Mouse (Mus musculus) left cerebral cortex, adult 18-20 months (tissue): ENCODE data around the gene Ifna16. TPM values are rescaled to one million over a fixed set of nuclear protein-coding genes. Genes with fewer than 3 reads are reported as not detected.

ENCODE experiments used
- DNase-seq, 2 experiments: peaks; one replicate each; pipeline ENCODE4 v3.0.0; 2021 to 2022; ENCODE audit warnings: low spot score in 2 of 2, mixed read lengths in 1 of 2
- long read RNA-seq, 2 experiments: library from polyadenylated mRNA; stranded (forward); transcript quantifications; one replicate each; pipeline ENCODE4 v2.0.0; 2021
- total RNA-seq, 2 experiments: library from RNA; stranded (reverse); gene quantifications; 2 replicates each; pipeline ENCODE4 v1.2.3; 2021

The Ifna16 gene
- not detected for total RNA-seq
- long read RNA-seq, experiment 1 = 0 reads
- long read RNA-seq, experiment 2 = 0 reads

DNA sequence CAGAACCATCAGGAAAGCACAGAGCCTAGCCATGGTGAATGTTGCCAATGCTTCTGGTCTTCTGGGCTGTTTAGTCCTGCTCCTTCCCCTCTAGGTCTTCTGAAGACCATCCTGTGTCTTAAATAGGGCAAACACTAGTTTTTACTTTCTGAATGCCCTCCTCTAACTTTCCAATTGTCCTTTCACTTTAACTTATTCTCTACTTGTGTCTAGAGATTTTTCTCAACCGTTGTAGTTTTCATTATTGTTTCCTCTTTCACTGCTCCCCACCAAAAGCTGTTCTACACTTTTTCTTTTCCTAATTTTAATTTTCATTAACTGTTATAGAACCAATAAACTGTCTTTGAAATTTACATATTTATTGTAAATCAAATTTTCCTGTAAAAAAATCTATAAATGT lies at the start of gene Ifna16:
Gene Ifna16 (minus strand): TSS at position 101 of the 400 bp plus-strand sequence.
- no peak for DNase-seq

GRCm38 (mm10) chr4:88723497-88724090 lies 46.9 kb upstream of the Ifna16 start:
- DNase-seq = no peak

DNA sequence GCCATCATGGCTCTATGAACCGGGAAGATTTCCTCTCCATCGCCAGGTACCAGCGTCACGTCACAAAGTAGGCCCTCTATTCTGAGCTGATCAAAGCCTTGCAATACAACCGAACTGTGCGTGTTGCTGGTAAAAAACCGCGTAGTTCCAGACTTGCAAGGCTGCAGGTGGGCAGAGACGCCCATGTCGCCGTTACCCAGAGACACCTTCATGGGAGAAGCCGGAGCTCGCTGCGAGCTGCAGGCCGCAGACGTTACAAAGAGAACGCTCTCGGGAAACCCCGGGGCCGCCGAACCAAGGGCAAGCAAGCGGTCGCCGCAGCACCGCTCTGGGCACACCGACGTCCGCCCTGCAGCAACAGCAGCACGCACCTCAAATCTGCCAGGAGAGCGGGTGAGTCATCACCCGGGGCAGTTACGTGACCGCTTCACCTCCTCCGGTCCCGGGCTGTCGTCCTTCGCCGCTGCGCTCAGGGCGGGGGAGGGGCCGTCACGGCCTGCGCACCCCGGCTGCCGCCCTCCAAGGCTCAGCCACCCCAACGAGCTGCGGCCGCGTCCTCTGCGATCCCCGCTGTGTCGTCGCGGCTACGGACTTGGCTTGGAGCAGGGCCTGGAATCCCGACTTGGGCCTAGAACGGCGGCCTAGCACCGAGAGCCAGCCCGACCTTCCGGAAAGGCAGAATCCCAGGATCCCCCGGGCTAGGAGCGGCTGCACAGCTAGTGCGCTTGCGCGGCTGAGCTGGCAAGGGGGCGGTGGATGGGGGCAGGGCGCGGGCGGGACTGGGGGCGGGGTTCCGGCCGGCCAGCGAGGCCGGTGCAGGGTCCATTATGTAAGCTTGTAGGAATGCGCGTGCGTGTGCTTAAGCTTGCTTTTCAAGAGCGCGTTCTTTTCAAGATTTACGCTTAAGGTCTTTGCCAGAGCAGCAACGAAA lies 45.3 kb upstream of the Ifna16 start, which contains the start of the genes Gm26566 and Klhl9:
Gene Gm26566 (plus strand): TSS at position 15 of the 931 bp plus-strand sequence.
Gene Klhl9 (minus strand): TSS at position 675 of the 931 bp plus-strand sequence.
- DNase-seq = peak; percentile 84 to 91

- DNase-seq = no peak
Observed at GRCm38 (mm10) chr4:88718715-88719114, 42.0 kb upstream of the Ifna16 start.

GRCm38 (mm10) chr4:88715059-88715458 lies 38.3 kb upstream of the Ifna16 start:
- no peak for DNase-seq

GRCm38 (mm10) chr4:88714281-88714680 lies 37.6 kb upstream of the Ifna16 start:
- no peak for DNase-seq

- no peak for DNase-seq
Observed at GRCm38 (mm10) chr4:88707128-88707826, 30.6 kb upstream of the Ifna16 start.

GRCm38 (mm10) chr4:88705924-88706323 lies 29.2 kb upstream of the Ifna16 start:
- DNase-seq = no peak

GRCm38 (mm10) chr4:88699301-88699700 lies 22.6 kb upstream of the Ifna16 start:
- no peak for DNase-seq

DNA sequence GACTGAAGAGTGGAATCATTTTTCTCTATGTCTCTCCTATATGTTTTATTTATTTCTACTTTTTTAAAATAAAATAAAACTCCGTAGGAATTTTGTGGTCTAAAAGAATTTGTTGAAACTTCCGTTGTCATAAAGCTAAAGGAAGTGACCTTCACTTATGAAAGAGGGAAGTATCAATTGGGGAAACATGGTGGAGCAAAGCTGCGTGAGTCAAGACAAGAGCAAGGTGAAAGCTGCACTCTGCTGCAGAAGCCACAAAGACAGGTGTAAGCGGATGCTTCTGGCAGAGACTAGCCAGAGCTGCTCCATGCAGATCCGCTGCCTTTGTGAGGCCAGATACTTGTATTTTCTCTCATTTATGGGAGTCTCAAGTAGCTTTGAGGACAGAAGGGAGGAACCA lies 22.1 kb upstream of the Ifna16 start:
- no peak for DNase-seq

- no peak for DNase-seq
Observed at GRCm38 (mm10) chr4:88697753-88698152, 21.0 kb upstream of the Ifna16 start.

DNA sequence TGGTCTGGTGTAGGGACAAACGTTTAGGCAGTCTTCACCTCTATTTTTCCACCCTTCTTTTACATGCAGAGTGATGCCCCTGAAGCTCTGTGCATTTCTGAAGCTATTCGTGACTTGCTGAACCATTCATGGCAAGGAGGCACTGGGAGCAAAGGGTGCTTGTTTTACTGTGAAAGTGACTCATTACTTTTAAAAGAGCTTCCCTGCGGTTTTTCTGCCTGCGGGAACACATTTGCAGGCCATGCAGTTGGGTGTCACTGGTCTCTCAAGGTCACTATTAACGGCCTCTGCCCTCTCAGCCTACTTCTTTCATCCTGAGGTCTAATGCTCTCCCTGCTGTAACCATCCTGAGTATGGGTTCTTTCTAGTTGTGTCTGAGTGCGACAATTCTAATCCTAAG lies 20.4 kb upstream of the Ifna16 start:
- DNase-seq = no peak

DNA sequence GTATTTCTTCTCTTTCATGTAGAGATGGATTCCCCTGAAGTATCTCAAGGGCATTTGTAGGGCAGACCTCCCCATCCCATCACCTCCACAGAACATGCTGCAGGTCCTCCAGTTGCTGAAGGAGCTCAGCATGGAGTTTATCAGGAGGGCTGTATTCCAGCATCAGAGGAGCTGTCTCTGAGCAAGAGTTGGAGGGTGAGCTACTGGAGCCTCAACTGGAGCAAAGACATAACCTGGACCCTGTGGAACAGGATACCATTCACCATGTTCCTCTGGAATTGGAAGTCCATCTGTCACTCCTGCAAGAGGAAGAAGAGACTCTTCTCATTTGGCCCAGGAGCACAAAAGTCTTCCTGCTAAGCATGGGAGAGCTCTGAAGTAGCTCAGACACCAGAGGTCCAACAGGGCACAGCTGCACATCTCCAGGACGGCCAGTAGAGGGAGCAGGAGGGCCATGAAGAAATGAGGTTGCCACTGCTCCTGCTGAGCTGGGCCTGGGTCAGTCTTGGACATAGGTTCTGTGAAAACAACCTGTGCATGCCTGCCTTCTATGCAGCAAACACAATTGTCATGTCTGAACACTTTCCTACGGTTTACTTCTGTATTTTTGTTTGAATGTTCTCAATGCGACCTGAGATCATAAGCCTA lies 19.6 kb upstream of the Ifna16 start:
- peak; percentile 73 to 81 for DNase-seq

DNA sequence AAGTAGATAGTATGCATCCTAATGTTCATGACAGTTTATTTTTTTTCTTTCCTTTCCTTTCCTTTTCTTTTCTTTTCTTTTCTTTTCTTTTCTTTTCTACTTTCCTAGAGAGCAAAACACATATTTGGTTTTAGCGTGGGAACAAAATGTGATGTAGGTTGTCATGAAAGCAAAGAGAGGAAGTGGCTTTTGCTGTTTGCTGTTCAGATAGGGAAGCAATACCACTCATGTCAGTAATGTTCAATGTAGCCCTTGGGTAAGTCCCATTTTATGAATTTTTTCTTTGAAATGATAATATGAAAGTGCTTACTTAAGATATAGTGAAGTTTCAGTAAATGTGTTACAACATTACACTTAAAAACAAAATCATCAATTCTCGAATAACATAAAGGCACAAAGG lies 16.7 kb upstream of the Ifna16 start:
- DNase-seq = no peak

GRCm38 (mm10) chr4:88692537-88692936 lies 15.8 kb upstream of the Ifna16 start:
- no peak for DNase-seq

GRCm38 (mm10) chr4:88691259-88691658 lies 14.5 kb upstream of the Ifna16 start, which contains the start of gene Ifnab:
Ifnab (minus strand) TSS chr4:88691359.
- DNase-seq = no peak

- DNase-seq = no peak
Observed at GRCm38 (mm10) chr4:88683812-88684211, 7.1 kb upstream of the Ifna16 start, which contains the start of gene Ifna2. Ifna2 (minus strand) TSS chr4:88683912.

- no peak for DNase-seq
Observed at GRCm38 (mm10) chr4:88681353-88681752, 4.6 kb upstream of the Ifna16 start.

DNA sequence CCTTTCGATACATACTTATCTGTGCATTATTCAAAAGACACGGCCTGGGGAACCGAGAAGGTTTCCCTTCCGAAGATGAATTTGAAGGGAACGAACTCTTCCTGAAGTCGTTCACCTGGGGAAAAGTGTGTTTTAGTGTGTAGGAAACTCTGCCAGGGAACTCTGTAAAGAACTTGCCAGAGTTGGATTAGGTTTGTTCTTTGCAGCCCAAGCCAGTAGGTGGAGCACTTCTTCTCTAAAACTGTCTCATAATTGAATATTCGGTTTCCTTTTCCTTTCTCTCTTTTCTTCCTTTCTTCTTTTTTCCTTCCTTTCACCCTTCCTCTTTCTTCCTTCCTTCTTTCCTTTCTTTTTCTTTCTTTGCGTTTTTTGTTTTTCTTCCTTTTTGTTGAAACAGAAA lies 3.6 kb upstream of the Ifna16 start:
- peak; percentile 20 to 24 for DNase-seq

GRCm38 (mm10) chr4:88655461-88655860 lies 21.3 kb downstream of the Ifna16 start:
- no peak for DNase-seq

DNA sequence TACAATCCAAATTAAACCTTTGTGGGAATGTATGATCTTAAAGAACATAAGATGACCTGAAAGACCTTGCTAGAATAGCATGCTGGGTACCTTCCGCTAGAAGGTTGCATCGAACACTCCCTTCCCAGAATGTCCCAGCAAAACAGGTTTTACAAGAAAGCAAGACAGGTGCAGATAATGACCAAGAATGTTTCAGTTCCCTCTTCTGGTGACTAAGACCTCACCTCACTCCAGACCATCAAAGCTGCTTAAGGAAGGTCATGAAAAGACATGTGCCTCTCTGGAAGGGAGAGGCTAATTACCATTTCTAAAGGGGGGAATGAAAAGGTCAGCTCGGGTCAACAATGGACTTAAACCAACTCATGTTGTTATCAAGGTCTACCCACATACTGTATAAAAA lies 23.1 kb downstream of the Ifna16 start:
- no peak for DNase-seq
